Mouse (Mus musculus): ENCODE measurements around the gene Brap. TPM values are rescaled to one million over a fixed set of nuclear protein-coding genes. Genes with fewer than 3 reads are reported as not detected.
"Not testable (repeated sequence)": the region's sequence is repeated elsewhere in the genome, so short reads cannot be mapped to it uniquely, and the experiment has no call there.

The Brap gene
- polyA plus RNA-seq, 1 experiment from 2014 or later = 41.5 TPM

- H3K27ac ChIP-seq; H3K27me3 ChIP-seq (ENCODE audit: control insufficient read depth, insufficient read depth, low read length); H3K4me2 ChIP-seq (replicated peaks); H3K9ac ChIP-seq; ATAC-seq (ENCODE audit: low FRiP score); H3K9me3 ChIP-seq (ENCODE audit: control insufficient read depth, low read length); DNase-seq (ENCODE audit: low spot score); H3K4me3 ChIP-seq (replicated peaks; ENCODE audit: low read length); H3K4me1 ChIP-seq (replicated peaks; ENCODE audit: control insufficient read depth, insufficient read depth, low read length): not testable (repeated sequence)
- H3K36me3 ChIP-seq (replicated peaks; ENCODE audit: control insufficient read depth, insufficient read depth) = peaks cover 20% of the 10 kb centered on the region
- WGBS = 93% methylated on average over 7 of the region's 7 CpGs
These were observed 31.1 kb downstream of the Brap start for GRCm38 (mm10) chr5:121691436-121691835.

GRCm38 (mm10) chr5:121692897-121693296, 32.5 kb downstream of the Brap start:
- Histone ChIP-seq H3K4me3 (replicated peaks; ENCODE audit: low read length) (no peak overlapping the region), H3K36me3 (replicated peaks; ENCODE audit: control insufficient read depth, insufficient read depth) (peaks cover 6% of the 10 kb centered on the region), H3K4me2 (replicated peaks) (no peak overlapping the region), H3K4me1 (replicated peaks; ENCODE audit: control insufficient read depth, insufficient read depth, low read length) (no peaks in the 10 kb centered on the region), H3K27me3 (ENCODE audit: control insufficient read depth, insufficient read depth, low read length) (no peaks in the 10 kb centered on the region), H3K9ac (no peak overlapping the region), H3K27ac (no peak overlapping the region), H3K9me3 (ENCODE audit: control insufficient read depth, low read length) (no peaks in the 10 kb centered on the region)
- no peak for DNase-seq (ENCODE audit: low spot score)
- ATAC-seq (ENCODE audit: low FRiP score) = no peak
- WGBS = 92% methylated on average over 4 of the region's 4 CpGs

- ATAC-seq (ENCODE audit: low FRiP score) (no peak), DNase-seq (ENCODE audit: low spot score) (no peak)
- Histone ChIP-seq H3K4me3 (replicated peaks; ENCODE audit: low read length) (no peak overlapping the region), H3K9me3 (ENCODE audit: control insufficient read depth, low read length) (no peaks in the 10 kb centered on the region), H3K36me3 (replicated peaks; ENCODE audit: control insufficient read depth, insufficient read depth) (no peaks in the 10 kb centered on the region), H3K4me2 (replicated peaks) (no peak overlapping the region), H3K9ac (no peak overlapping the region), H3K27me3 (ENCODE audit: control insufficient read depth, insufficient read depth, low read length) (no peaks in the 10 kb centered on the region), H3K27ac (no peak overlapping the region), H3K4me1 (replicated peaks; ENCODE audit: control insufficient read depth, insufficient read depth, low read length) (no peaks in the 10 kb centered on the region)
- WGBS = 46% methylated on average over 6 of the region's 6 CpGs
These were observed 36.4 kb downstream of the Brap start for GRCm38 (mm10) chr5:121696761-121697160.

GRCm38 (mm10) chr5:121699891-121700290, 39.5 kb downstream of the Brap start:
- Histone ChIP-seq H3K27ac (no peak overlapping the region), H3K4me2 (replicated peaks) (no peak overlapping the region)

GRCm38 (mm10) chr5:121700496-121700895, 40.1 kb downstream of the Brap start:
- DNase-seq (ENCODE audit: low spot score) (no peak), ATAC-seq (ENCODE audit: low FRiP score) (no peak)
- no peak overlapping the region for H3K27ac ChIP-seq
- H3K27me3 ChIP-seq (ENCODE audit: control insufficient read depth, insufficient read depth, low read length) = no peaks in the 10 kb centered on the region
- no peak overlapping the region for H3K4me2 ChIP-seq (replicated peaks)
- H3K9me3 ChIP-seq (ENCODE audit: control insufficient read depth, low read length) = no peaks in the 10 kb centered on the region
- no peak overlapping the region for H3K4me3 ChIP-seq (replicated peaks; ENCODE audit: low read length)
- 0 out of 2 replicates have a peak, but pooled peaks cover 5% of the 10 kb centered on the region for H3K4me1 ChIP-seq (replicated peaks; ENCODE audit: control insufficient read depth, insufficient read depth, low read length)
- H3K36me3 ChIP-seq (replicated peaks; ENCODE audit: control insufficient read depth, insufficient read depth) = no peaks in the 10 kb centered on the region
- WGBS = 27% methylated on average over 11 of the region's 11 CpGs
- no peak overlapping the region; the same call in 1 of the 2 replicates for H3K9ac ChIP-seq

More at GRCm38 (mm10) chr5:121699891-121700290, 39.5 kb downstream of the Brap start:
- H3K4me3 ChIP-seq (replicated peaks; ENCODE audit: low read length) = no peak overlapping the region
- no peaks in the 10 kb centered on the region for H3K9me3 ChIP-seq (ENCODE audit: control insufficient read depth, low read length)
- no peak overlapping the region; the same call in 1 of the 2 replicates for H3K9ac ChIP-seq
- H3K36me3 ChIP-seq (replicated peaks; ENCODE audit: control insufficient read depth, insufficient read depth) = no peaks in the 10 kb centered on the region
- 0 out of 2 replicates have a peak, but pooled peaks cover 2% of the 10 kb centered on the region for H3K4me1 ChIP-seq (replicated peaks; ENCODE audit: control insufficient read depth, insufficient read depth, low read length)
- no peaks in the 10 kb centered on the region for H3K27me3 ChIP-seq (ENCODE audit: control insufficient read depth, insufficient read depth, low read length)
- ATAC-seq (ENCODE audit: low FRiP score) (no peak), DNase-seq (ENCODE audit: low spot score) (no peak)
- 57% methylated on average over 5 of the region's 5 CpGs for WGBS

GRCm38 (mm10) chr5:121701111-121701769, 40.9 kb downstream of the Brap start:
- H3K27me3 ChIP-seq (ENCODE audit: control insufficient read depth, insufficient read depth, low read length) = no peaks in the 10 kb centered on the region
- no peak overlapping the region for H3K27ac ChIP-seq
- DNase-seq (ENCODE audit: low spot score) = no peak
- no peaks in the 10 kb centered on the region for H3K36me3 ChIP-seq (replicated peaks; ENCODE audit: control insufficient read depth, insufficient read depth)
- no peak overlapping the region for H3K4me3 ChIP-seq (replicated peaks; ENCODE audit: low read length)
- no peak for ATAC-seq (ENCODE audit: low FRiP score)
- H3K9me3 ChIP-seq (ENCODE audit: control insufficient read depth, low read length) = no peaks in the 10 kb centered on the region
- H3K4me2 ChIP-seq (replicated peaks) = no peak overlapping the region
- no peak overlapping the region for H3K9ac ChIP-seq
- 63% methylated on average over 8 of the region's 8 CpGs for WGBS
- H3K4me1 ChIP-seq (replicated peaks; ENCODE audit: control insufficient read depth, insufficient read depth, low read length) = 0 out of 2 replicates have a peak, but pooled peaks cover 5% of the 10 kb centered on the region

GRCm38 (mm10) chr5:121703341-121703740, 43.0 kb downstream of the Brap start:
- ATAC-seq (ENCODE audit: low FRiP score) (no peak), DNase-seq (ENCODE audit: low spot score) (no peak)
- no peaks in the 10 kb centered on the region for H3K36me3 ChIP-seq (replicated peaks; ENCODE audit: control insufficient read depth, insufficient read depth)
- no peak overlapping the region for H3K9ac ChIP-seq
- 0 out of 2 replicates have a peak, but pooled peaks cover 5% of the 10 kb centered on the region for H3K4me1 ChIP-seq (replicated peaks; ENCODE audit: control insufficient read depth, insufficient read depth, low read length)
- no peaks in the 10 kb centered on the region for H3K27me3 ChIP-seq (ENCODE audit: control insufficient read depth, insufficient read depth, low read length)
- 50% methylated on average over 1 of the region's 1 CpGs for WGBS
- H3K4me3 ChIP-seq (replicated peaks; ENCODE audit: low read length) = no peak overlapping the region
- H3K4me2 ChIP-seq (replicated peaks) = no peak overlapping the region
- H3K27ac ChIP-seq = no peak overlapping the region
- H3K9me3 ChIP-seq (ENCODE audit: control insufficient read depth, low read length) = no peaks in the 10 kb centered on the region

GRCm38 (mm10) chr5:121704512-121705248, 44.3 kb downstream of the Brap start:
- H3K36me3 ChIP-seq (replicated peaks; ENCODE audit: control insufficient read depth, insufficient read depth) = no peaks in the 10 kb centered on the region
- H3K4me2 ChIP-seq (replicated peaks) = peak overlapping the region; percentile 44
- DNase-seq (ENCODE audit: low spot score) (no peak), ATAC-seq (ENCODE audit: low FRiP score) (no peak)
- H3K9ac ChIP-seq = peak overlapping the region; percentile 44; the same call in 1 of the 2 replicates
- WGBS = 6% methylated on average over 20 of the region's 20 CpGs
- H3K9me3 ChIP-seq (ENCODE audit: control insufficient read depth, low read length) = no peaks in the 10 kb centered on the region
- H3K27ac ChIP-seq = no peak overlapping the region
- H3K27me3 ChIP-seq (ENCODE audit: control insufficient read depth, insufficient read depth, low read length) = no peaks in the 10 kb centered on the region
- peak overlapping the region; percentile 14 for H3K4me3 ChIP-seq (replicated peaks; ENCODE audit: low read length)
- 0 out of 2 replicates have a peak, but pooled peaks cover 5% of the 10 kb centered on the region for H3K4me1 ChIP-seq (replicated peaks; ENCODE audit: control insufficient read depth, insufficient read depth, low read length)

GRCm38 (mm10) chr5:121710402-121710801, 50.0 kb downstream of the Brap start:
- no peaks in the 10 kb centered on the region for H3K36me3 ChIP-seq (replicated peaks; ENCODE audit: control insufficient read depth, insufficient read depth)
- H3K4me3 ChIP-seq (replicated peaks; ENCODE audit: low read length) = peak overlapping the region; percentile 100
- ATAC-seq (ENCODE audit: low FRiP score) (no peak), DNase-seq (ENCODE audit: low spot score) (no peak)
- no peaks in the 10 kb centered on the region for H3K9me3 ChIP-seq (ENCODE audit: control insufficient read depth, low read length)
- H3K4me1 ChIP-seq (replicated peaks; ENCODE audit: control insufficient read depth, insufficient read depth, low read length) = peaks cover 22% of the 10 kb centered on the region
- peak overlapping the region; percentile 69 for H3K4me2 ChIP-seq (replicated peaks)
- WGBS = 54% methylated on average over 2 of the region's 2 CpGs
- no peak overlapping the region for H3K27ac ChIP-seq
- no peaks in the 10 kb centered on the region for H3K27me3 ChIP-seq (ENCODE audit: control insufficient read depth, insufficient read depth, low read length)
- no peak overlapping the region for H3K9ac ChIP-seq
